Mouse (Mus musculus) gastrocnemius, adult 18-20 months (tissue): ENCODE data around the gene Gys1. TPM values are rescaled to one million over a fixed set of nuclear protein-coding genes. Genes with fewer than 3 reads are reported as not detected.

Experiments used
- DNase-seq: peaks from one replicate; pipeline ENCODE4 v3.0.0; 2021; ENCODE audit warnings: low spot score
- total RNA-seq, 2 experiments: library from RNA; stranded (reverse); gene quantifications; 2 replicates each; pipeline ENCODE4 v1.2.3; 2021

Gys1 gene
- total RNA-seq, 2 experiments from 2014 or later: 321 to 326 TPM

DNA sequence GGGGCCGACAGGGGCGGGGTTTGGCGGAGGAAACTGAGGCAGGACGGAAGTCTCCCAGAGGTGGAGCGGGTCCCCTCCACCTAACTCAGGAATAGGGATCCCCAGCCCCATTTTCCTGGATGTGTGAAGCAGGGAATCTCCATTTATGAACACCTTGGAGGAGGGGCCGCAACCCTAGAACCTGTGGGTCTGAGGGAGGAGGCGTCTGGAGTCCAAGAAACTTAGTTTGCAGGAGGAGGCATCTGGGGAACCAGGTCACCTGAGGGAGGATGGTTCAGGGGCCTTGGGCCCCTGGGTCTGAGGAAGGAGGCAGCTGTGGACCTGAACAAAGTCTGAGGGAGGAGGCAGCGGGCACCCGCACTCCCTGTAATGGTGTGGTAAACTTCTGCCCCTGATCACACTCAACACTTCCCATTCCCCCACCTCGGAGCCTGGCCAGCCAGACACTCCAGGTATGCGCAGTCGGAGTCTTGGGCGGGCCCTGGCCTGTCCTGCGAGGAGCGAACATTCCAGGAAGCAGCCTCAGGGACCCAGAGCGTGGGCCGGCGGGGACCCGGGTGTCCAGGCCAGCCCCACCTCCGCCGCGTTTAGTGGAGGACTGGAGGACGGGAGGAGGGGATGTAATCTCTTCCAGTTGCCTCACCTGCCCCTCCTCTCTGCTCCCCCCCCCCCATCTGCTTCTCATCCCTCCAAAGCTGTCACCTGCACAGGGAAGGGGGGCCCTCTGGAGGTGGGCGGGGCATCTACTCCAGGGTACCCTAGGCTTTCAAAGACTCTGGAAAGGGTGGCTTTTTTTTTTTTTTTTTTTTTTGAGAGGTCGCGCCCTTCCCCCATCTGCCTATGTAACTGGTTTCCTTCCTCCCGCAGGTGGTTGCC is 20.5 kb upstream of the Gys1 start:
- DNase-seq: no peak

DNA sequence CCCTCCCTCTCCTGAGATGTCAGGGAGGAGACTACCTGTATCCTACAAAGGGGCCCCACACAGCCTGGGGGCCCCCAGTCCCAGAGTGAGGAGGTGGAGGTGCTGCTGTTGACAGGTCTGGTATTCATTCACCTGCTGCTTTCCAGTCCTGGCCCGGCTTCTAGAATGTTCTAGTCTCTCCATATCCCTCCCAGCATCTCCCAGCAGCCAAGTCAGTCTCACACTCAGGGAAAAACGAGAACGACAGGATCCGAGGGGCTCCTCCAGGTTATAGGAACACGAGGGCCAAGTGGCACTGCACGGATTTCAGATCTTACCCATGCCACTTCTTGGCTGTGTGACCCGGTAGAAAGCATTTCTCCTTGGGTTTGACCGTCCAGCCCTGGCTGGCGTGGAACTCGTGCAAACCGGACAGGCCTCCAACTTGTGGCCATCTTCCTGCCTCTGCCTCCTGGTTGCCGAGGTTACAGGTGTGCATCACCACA is 19.9 kb upstream of the Gys1 start:
- no peak for DNase-seq

DNA sequence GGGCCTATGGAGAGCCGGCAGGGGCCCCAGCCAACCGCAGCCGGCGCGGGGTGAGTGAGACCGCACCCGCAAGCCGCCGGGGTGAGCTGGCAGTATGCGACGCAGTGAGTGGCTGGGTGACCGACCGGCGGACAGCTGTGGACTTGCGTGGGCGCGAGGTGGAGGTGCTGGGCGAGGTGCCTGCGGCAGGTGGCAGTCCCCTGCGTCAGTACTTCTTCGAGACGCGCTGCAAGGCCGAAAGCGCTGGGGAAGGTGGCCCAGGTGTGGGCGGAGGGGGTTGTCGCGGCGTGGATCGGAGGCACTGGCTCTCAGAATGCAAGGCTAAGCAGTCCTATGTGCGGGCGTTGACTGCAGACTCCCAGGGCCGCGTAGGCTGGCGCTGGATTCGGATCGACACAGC is 19.0 kb upstream of the Gys1 start:
- DNase-seq: no peak

DNA sequence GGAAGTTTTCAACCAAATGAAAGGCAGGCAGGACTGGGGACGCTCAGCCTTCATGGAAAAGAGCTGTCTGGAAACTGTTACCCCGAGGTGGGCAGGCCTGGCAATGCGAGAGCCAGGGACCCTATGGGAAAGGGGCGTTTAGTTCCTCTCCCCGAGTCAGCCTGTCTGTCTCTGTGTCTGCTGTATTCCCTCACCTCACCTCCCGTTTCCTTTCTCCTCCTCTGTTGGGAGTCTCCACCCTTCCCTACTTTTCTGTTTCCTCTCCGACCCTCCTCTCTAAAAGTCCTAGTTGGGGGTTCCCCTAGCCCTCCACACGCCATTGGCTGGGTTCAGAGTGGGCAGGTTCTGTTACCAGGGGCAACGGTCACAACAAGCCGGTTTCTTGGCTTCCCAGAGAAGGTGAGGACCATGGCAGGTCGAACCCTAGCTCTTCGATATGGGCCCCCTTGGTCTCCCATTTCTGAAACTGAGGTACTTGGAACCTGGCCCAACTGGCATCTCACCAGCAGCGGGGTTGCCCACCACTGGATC is 16.6 kb upstream of the Gys1 start:
- no peak for DNase-seq

DNA sequence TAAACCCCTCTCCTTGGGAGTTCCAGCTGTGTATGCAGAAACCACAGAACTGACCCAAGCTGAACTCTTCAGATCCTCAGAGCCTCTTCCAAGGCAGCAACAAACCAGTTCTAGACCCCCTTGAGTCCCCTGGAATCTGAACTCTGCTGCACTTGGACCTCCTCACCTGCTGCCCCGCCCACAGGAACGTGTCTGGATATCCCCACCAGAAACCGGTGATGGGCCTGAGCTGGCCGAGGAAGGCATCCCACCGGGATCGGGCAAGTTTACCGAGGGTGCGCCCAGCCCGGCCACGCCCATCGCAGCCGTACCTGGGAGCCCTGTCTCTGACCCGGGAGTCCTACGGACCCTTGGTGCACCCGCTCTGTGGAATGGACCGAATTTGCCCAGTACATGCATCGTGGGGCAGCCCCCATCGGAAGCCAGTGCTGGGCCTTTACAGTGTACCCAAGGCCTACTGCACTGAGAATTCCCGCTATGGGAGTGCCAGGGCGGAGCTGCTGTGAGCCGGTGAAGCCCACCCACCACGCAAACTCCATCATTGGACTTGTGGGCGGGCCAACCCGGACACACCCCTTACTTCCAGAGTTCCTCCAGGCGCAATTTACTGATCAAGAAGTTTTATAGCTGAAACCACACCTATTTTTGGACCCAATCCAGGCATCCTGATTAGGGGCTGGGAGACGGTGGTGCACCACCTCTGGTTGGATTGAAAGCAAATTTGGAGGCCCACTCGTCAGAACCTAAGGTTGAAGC is 14.6 kb upstream of the Gys1 start:
- DNase-seq: no peak

DNA sequence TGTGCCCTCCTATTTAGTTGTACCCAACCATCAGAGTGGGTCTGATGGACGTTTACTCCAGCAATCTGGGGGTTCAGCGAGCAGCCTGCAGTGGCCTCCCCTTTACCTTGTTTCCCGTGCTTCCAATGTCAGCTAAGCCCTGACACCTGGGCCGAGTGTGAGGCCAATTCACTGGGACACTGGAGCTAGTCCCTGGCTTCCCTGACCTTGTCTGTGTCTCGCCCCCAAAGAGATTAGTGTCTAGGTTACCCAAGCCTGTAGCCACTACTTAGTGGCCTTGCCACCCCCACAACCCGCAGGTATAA is 14.1 kb upstream of the Gys1 start, which contains the start of gene Lhb:
Gene Lhb, plus strand, starts transcription at position 206 of the 305 bp plus-strand sequence.
- no peak for DNase-seq

DNA sequence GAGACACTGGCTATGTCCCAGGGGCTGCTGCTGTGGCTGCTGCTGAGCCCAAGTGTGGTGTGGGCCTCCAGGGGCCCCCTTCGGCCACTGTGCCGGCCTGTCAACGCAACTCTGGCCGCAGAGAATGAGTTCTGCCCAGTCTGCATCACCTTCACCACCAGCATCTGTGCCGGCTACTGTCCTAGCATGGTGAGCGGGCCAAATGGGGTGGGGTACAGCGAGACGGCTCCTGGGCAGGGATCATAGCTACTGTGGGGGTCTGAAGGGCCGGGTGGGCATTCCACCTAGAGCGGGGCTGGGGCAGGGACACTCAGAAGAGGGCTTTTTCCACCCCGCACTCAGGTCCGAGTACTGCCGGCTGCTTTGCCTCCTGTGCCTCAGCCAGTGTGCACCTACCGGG is 13.4 kb upstream of the Gys1 start:
- DNase-seq: no peak

DNA sequence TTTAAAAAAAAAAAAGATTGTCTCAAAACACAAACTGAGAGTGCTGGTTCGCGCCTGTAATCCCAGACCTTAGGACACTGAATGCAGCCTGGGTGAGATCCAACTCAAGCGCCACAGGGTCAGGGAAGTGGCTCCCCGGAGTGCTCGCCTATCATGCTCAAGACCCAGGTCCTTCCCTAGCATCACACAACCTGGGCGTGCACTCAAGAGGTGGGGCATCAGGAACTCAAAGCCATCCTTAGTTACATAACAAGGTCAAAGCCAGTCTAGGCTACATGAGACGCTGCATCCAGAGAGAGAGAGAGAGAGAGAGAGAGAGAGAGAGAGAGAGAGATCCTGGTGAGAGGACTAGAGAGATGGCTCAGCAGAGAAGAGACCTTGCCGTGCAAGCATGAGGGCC is 8.1 kb upstream of the Gys1 start:
- no peak for DNase-seq

DNA sequence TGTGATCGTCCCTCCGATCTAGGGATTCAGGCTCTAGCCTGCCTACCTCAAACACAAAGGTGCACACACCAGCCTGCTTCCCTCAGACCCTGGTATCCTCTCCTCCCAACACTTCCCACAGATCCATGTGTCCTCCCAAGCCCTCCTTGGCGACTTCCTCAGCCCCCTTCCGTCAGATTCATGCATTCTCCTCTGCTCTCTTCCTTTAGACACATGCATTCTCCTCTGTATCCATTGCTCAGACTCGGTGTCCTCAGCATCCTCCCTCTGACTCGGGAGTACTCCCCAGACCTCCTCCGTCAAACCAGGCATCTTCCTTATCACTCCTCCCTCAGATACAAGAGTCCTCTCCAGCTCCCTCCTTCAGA is 825 bp upstream of the Gys1 start:
- no peak for DNase-seq

DNA sequence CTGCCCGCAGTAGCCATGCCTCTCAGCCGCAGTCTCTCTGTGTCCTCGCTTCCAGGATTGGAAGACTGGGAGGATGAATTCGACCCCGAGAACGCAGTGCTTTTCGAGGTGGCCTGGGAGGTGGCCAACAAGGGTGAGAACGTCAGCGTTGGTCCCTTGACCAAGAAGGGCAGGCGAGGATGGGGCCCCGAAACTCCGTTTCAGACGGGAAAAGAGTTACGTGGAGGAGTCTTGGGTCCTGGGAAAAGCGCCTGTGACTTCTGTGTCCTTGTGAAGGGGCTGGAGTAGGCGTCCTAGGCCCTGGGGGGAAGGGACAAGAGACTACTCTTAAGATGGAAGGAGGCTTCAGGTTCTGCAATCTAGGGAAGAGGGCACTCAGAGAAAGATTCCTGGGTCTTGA is 394 bp downstream of the Gys1 start:
- no peak for DNase-seq

DNA sequence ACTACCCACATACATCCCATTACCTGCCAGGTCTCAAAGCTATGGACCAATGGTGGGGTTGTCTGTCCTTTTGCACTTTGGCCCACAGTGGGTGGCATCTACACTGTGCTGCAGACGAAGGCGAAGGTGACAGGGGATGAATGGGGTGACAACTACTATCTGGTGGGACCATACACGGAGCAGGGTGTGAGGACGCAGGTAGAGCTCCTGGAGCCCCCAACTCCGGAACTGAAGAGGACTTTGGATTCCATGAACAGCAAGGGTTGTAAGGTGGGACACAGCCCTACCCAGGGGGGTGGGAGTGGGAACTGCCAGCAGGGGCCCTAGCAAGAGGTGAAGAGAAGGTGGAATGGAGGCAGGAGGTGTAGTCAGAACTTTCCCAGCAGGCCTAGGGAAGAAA is 1.8 kb downstream of the Gys1 start:
- DNase-seq: no peak

DNA sequence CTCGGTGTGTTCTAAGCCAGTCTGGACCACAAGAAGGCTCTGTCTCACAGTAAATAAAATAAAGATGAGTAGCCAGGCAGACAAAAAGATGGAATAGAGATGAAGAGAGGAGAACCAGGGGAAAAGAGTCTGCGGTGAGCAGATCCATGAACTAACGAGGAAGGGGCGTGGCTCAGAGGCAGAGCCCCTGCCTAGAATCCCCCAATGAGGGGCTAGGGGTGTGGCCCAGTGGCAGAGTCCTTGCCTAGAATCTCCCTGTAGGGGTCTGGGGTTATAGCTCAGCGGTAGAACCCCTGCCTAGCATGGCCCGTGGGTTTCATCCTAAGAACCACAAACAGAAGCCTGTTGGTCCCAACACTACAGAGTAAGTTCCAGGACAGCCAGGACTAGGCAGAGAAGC is 2.4 kb downstream of the Gys1 start:
- no peak for DNase-seq

DNA sequence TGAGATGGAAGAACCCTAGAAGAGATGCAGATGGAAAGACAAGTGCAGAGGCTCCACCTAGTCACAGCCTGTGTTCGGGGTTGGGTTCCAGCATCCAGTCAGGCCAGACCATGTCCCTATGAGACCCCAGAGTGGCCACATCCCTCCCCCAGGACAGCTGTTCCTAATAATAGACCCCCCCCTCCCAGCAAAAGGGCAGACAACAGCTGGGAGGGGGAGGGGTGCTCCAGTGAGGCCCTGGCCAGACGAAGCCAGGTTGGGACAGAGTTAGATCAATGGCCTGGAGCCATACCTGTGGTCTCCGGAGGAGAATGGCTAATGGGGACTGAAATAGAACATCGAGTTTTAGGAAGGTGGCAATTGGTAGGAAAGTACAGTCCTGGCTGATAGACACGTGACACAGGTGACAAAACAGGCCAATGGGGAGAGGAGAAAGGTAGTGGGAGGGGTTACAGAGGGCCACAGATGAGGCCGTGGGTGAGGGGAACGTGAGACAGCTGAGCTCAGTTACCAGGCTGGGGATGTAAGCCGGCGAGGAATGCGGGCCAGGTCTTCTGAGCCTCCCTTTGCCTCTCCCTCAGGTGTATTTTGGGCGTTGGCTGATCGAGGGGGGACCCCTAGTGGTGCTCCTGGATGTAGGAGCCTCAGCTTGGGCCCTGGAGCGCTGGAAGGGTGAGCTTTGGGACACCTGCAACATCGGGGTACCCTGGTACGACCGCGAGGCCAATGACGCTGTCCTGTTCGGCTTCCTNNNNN is 3.1 kb downstream of the Gys1 start, which contains the start of gene Ruvbl2:
Gene Ruvbl2, minus strand, starts transcription at position 576 of the 756 bp plus-strand sequence.
- DNase-seq: peak; percentile 85

DNA sequence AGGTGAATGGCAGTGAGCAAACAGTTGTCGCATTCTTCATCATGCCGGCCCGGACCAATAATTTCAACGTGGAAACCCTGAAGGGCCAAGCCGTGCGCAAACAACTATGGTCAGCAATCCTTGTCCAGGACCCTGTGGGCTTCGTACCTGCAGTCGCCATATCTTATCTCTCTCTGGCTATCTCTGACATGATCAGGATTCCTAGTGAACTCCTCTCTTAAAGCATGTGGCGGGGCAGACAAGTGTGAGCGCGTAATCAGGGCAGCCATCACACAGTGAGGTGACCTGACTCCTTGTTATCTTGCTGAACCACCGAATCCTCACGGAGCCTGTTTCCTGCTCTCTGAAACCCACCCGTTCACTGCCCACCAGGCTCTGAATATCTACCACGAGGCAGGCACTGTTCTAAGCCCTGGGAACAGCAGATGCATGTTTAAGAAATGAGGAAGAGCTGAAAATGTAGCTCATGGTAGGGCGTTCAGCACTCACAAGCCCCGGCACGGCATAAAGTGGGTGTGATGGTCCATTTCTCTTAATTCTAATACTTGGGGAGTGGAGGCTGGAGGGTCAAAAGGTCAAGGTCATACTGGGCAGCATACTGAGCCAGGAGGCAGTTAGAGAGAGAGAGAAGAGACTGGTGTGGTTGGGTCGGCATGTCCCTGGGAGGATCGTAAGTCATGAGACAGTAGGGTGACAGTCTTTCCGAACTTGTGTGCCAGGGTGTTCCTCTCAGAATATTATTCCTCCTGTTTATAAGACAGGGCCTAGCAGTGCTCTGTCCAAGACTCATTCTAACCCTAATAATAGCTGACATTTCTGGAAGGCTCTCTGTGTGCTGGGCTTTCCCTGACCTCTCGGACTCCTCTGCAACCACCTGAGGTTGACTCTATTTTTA is 9.1 kb downstream of the Gys1 start:
- peak; percentile 76 for DNase-seq

DNA sequence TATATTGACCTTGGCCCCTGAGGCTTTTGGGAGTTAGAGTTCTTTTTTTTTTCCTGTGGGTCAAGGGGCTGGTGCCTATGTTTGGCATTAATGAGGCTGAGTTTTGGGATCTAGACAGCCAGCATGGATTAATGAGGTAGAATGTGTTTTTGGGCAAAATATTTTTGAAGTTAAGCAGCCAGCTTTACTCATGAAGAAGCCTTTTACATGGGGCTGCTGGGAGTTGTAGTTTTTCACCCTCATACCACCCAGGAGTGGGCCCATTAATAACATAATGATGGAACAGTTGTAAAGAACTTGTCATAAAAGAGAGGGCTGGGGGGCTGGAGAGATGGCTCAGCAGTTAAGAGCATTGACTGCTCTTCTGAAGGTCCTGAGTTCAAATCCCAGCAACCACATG is 11.9 kb downstream of the Gys1 start:
- DNase-seq: no peak

DNA sequence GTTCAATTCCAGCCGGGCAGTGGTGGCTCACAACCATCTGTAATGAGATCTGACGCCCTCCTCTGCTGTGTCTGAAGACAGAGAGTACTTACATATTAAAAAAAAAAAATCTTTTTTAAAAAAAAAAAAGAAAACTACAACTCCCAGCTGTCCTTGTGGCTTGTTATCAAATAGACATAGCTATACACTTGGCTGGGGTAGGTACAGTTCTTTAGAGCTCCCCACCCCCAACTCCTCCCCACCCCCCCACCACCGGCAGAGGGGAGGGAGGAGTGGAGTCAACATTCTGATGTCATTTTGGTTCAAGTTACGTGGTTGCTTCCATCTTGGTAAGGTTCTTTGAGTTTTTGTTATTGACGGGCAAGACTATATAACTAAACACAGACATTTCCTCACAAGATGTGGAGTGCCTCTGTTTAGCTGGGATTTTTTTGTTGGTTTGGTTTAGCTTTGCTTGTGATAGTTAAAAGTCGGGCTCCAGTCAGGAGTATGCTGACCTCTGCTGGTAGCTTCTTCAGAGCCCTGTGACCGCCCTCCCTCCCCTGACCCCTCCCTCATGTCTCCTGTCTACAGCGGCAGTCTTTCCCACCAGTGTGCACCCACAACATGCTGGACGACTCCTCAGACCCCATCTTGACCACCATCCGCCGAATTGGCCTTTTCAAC is 12.8 kb downstream of the Gys1 start:
- DNase-seq: no peak

DNA sequence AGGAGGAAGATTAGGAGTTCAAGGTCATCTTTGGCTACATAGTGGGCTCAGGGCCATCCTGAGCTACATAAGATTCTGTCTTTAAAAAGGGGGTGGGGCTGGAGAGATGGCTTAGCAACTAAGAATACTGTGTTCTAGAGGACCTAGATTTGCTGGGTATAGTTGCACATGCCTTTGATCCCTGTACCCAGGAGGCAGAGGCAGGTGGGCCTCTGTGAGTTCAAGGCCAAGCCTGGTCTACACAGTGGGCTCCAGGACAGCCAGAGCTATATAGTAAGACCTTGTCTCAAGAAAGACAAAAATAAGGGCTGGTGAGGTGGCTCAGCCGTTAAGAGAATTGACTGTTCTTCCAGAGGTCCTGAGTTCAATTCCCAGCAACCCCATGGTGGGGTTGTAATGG is 15.3 kb downstream of the Gys1 start:
- no peak for DNase-seq

DNA sequence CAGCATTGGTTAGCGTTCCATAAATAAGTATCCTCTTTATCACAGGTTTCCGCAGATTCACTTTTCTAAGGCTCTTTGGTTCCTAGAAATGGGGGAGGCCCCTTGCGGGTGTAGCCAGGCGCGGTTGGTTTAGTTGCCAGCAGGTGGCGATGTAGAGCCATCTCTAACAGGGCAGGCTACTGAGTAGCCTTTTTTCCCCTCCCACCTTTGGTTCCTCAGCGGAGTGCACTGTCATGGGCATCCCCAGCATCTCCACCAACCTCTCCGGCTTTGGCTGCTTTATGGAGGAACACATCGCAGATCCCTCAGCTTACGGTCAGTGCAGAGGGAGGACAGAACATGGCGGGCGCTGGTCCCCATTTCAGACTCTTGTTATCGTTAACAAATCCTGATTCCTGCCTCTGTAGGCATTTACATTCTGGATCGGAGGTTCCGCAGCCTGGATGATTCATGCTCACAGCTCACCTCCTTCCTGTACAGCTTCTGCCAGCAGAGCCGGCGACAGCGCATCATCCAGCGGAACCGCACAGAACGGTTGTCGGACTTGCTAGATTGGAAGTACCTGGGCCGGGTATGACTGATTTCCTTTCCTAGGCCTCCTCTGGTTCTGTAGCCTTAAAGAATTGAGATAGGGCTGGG is 16.8 kb downstream of the Gys1 start:
- DNase-seq: peak; percentile 85

DNA sequence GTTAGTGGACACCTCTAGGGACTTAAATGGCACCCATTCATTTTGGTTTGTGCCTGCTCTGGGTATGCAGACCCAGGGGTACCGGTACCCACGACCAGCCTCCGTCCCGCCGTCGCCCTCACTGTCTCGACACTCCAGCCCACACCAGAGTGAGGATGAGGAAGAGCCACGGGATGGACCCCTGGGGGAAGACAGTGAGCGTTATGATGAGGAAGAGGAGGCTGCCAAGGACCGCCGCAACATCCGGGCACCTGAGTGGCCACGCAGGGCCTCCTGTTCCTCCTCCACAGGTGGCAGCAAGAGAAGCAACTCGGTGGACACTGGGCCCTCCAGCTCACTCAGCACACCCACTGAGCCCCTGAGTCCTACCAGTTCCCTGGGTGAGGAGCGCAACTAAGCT is 20.3 kb downstream of the Gys1 start:
- no peak for DNase-seq
